Mouse (Mus musculus): ENCODE results near the gene Micu1. TPM values are rescaled to one million over a fixed set of nuclear protein-coding genes. Genes with fewer than 3 reads are reported as not detected.

Gene Micu1
- polyA plus RNA-seq, 1 experiment from 2014 or later, result 52.7 TPM

- peaks cover 79% of the 10 kb centered on the region for H3K4me1 ChIP-seq
- no peak for DNase-seq (ENCODE audit: low spot score)
- H3K27ac ChIP-seq (replicated peaks), result peak overlapping the region; percentile 94
- no peaks in the 10 kb centered on the region for H3K27me3 ChIP-seq (replicated peaks; ENCODE audit: low read depth, poor library complexity, severe bottlenecking)
- WGBS, result 84% methylated on average over 9 of the region's 9 CpGs
- H3K4me3 ChIP-seq, result no peak overlapping the region
- no peaks in the 10 kb centered on the region for H3K9me3 ChIP-seq
- H3K36me3 ChIP-seq (replicated peaks), result peaks cover 53% of the 10 kb centered on the region
Measured at GRCm38 (mm10) chr10:59898180-59898778, 196.0 kb downstream of the Micu1 start.

GRCm38 (mm10) chr10:59898935-59899334, 196.7 kb downstream of the Micu1 start:
- Histone ChIP-seq H3K36me3 (replicated peaks) (peaks cover 46% of the 10 kb centered on the region), H3K4me3 (peak overlapping the region; percentile 45), H3K27me3 (replicated peaks; ENCODE audit: low read depth, poor library complexity, severe bottlenecking) (no peaks in the 10 kb centered on the region), H3K27ac (replicated peaks) (peak overlapping the region; percentile 94), H3K4me1 (peaks cover 85% of the 10 kb centered on the region), H3K9me3 (no peaks in the 10 kb centered on the region)
- DNase-seq (ENCODE audit: low spot score), result no peak
- WGBS, result 58% methylated on average over 2 of the region's 2 CpGs

- H3K36me3 ChIP-seq (replicated peaks), result peaks cover 40% of the 10 kb centered on the region
- H3K27me3 ChIP-seq (replicated peaks; ENCODE audit: low read depth, poor library complexity, severe bottlenecking), result no peaks in the 10 kb centered on the region
- H3K4me1 ChIP-seq, result peaks cover 85% of the 10 kb centered on the region
- H3K9me3 ChIP-seq, result no peaks in the 10 kb centered on the region
- peak overlapping the region; percentile 45 for H3K4me3 ChIP-seq
- peak overlapping the region; percentile 94 for H3K27ac ChIP-seq (replicated peaks)
- WGBS, result 8% methylated on average over 21 of the region's 21 CpGs
- DNase-seq (ENCODE audit: low spot score), result peak; percentile 93
Measured at GRCm38 (mm10) chr10:59899341-59900173, 197.3 kb downstream of the Micu1 start.

GRCm38 (mm10) chr10:59900174-59900435, 197.8 kb downstream of the Micu1 start:
- Histone ChIP-seq H3K36me3 (replicated peaks) (peaks cover 35% of the 10 kb centered on the region), H3K27me3 (replicated peaks; ENCODE audit: low read depth, poor library complexity, severe bottlenecking) (no peaks in the 10 kb centered on the region), H3K4me1 (peaks cover 80% of the 10 kb centered on the region), H3K4me3 (peak overlapping the region; percentile 45), H3K27ac (replicated peaks) (peak overlapping the region; percentile 94), H3K9me3 (no peaks in the 10 kb centered on the region)
- no peak for DNase-seq (ENCODE audit: low spot score)
- 45% methylated on average over 4 of the region's 4 CpGs for WGBS

- 49% methylated on average over 4 of the region's 4 CpGs for WGBS
- Histone ChIP-seq H3K27me3 (replicated peaks; ENCODE audit: low read depth, poor library complexity, severe bottlenecking) (no peaks in the 10 kb centered on the region), H3K27ac (replicated peaks) (peak overlapping the region; percentile 94), H3K4me1 (peaks cover 77% of the 10 kb centered on the region), H3K36me3 (replicated peaks) (peaks cover 26% of the 10 kb centered on the region), H3K4me3 (no peak overlapping the region), H3K9me3 (no peaks in the 10 kb centered on the region)
- no peak for DNase-seq (ENCODE audit: low spot score)
Measured at GRCm38 (mm10) chr10:59900939-59901338, 198.7 kb downstream of the Micu1 start.

- H3K4me1 ChIP-seq, result peaks cover 72% of the 10 kb centered on the region
- no peaks in the 10 kb centered on the region for H3K9me3 ChIP-seq
- H3K27me3 ChIP-seq (replicated peaks; ENCODE audit: low read depth, poor library complexity, severe bottlenecking), result no peaks in the 10 kb centered on the region
- peaks cover 21% of the 10 kb centered on the region for H3K36me3 ChIP-seq (replicated peaks)
- no peak for DNase-seq (ENCODE audit: low spot score)
- peak overlapping the region; percentile 94 for H3K27ac ChIP-seq (replicated peaks)
- no peak overlapping the region for H3K4me3 ChIP-seq
- WGBS, result 88% methylated on average over 1 of the region's 1 CpGs
Measured at GRCm38 (mm10) chr10:59901463-59901862, 199.2 kb downstream of the Micu1 start.

- peaks cover 67% of the 10 kb centered on the region for H3K4me1 ChIP-seq
- no peak overlapping the region for H3K4me3 ChIP-seq
- H3K27me3 ChIP-seq (replicated peaks; ENCODE audit: low read depth, poor library complexity, severe bottlenecking), result no peaks in the 10 kb centered on the region
- H3K36me3 ChIP-seq (replicated peaks), result peaks cover 15% of the 10 kb centered on the region
- peak; percentile 22 for DNase-seq (ENCODE audit: low spot score)
- 69% methylated on average over 8 of the region's 8 CpGs for WGBS
- peak overlapping the region; percentile 94 for H3K27ac ChIP-seq (replicated peaks)
- H3K9me3 ChIP-seq, result no peaks in the 10 kb centered on the region
Measured at GRCm38 (mm10) chr10:59901986-59902605, 199.8 kb downstream of the Micu1 start.

- peak overlapping the region; percentile 94 for H3K27ac ChIP-seq (replicated peaks)
- peaks cover 10% of the 10 kb centered on the region for H3K36me3 ChIP-seq (replicated peaks)
- no peaks in the 10 kb centered on the region for H3K9me3 ChIP-seq
- H3K4me3 ChIP-seq, result no peak overlapping the region
- H3K4me1 ChIP-seq, result peaks cover 67% of the 10 kb centered on the region
- no peak for DNase-seq (ENCODE audit: low spot score)
- WGBS, result 68% methylated on average over 8 of the region's 8 CpGs
- no peaks in the 10 kb centered on the region for H3K27me3 ChIP-seq (replicated peaks; ENCODE audit: low read depth, poor library complexity, severe bottlenecking)
Measured at GRCm38 (mm10) chr10:59902606-59902990, 200.3 kb downstream of the Micu1 start.

- Histone ChIP-seq H3K9me3 (no peaks in the 10 kb centered on the region), H3K36me3 (replicated peaks) (peaks cover 6% of the 10 kb centered on the region), H3K27ac (replicated peaks) (peak overlapping the region; percentile 69), H3K27me3 (replicated peaks; ENCODE audit: low read depth, poor library complexity, severe bottlenecking) (no peaks in the 10 kb centered on the region), H3K4me3 (no peak overlapping the region), H3K4me1 (peaks cover 68% of the 10 kb centered on the region)
- DNase-seq (ENCODE audit: low spot score), result no peak
- 56% methylated on average over 7 of the region's 7 CpGs for WGBS
Measured at GRCm38 (mm10) chr10:59903170-59903569, 200.9 kb downstream of the Micu1 start.

GRCm38 (mm10) chr10:59907080-59907609, 204.9 kb downstream of the Micu1 start:
- Histone ChIP-seq H3K27ac (replicated peaks) (peak overlapping the region; percentile 76), H3K27me3 (replicated peaks; ENCODE audit: low read depth, poor library complexity, severe bottlenecking) (peaks cover 16% of the 10 kb centered on the region; the same call in 1 of the 2 replicates), H3K4me3 (no peak overlapping the region), H3K36me3 (replicated peaks) (no peaks in the 10 kb centered on the region), H3K4me1 (peaks cover 65% of the 10 kb centered on the region), H3K9me3 (no peaks in the 10 kb centered on the region)
- DNase-seq (ENCODE audit: low spot score), result no peak
- 55% methylated on average over 3 of the region's 3 CpGs for WGBS

GRCm38 (mm10) chr10:59907695-59908299, 205.5 kb downstream of the Micu1 start:
- no peak overlapping the region for H3K4me3 ChIP-seq
- H3K36me3 ChIP-seq (replicated peaks), result no peaks in the 10 kb centered on the region
- peaks cover 16% of the 10 kb centered on the region; the same call in 1 of the 2 replicates for H3K27me3 ChIP-seq (replicated peaks; ENCODE audit: low read depth, poor library complexity, severe bottlenecking)
- no peak for DNase-seq (ENCODE audit: low spot score)
- peaks cover 65% of the 10 kb centered on the region for H3K4me1 ChIP-seq
- peak overlapping the region; percentile 76 for H3K27ac ChIP-seq (replicated peaks)
- no peaks in the 10 kb centered on the region for H3K9me3 ChIP-seq
- WGBS, result 45% methylated on average over 7 of the region's 7 CpGs

GRCm38 (mm10) chr10:59908776-59909315, 206.6 kb downstream of the Micu1 start:
- peak overlapping the region; percentile 71 for H3K27ac ChIP-seq (replicated peaks)
- H3K36me3 ChIP-seq (replicated peaks), result no peaks in the 10 kb centered on the region
- peaks cover 16% of the 10 kb centered on the region; the same call in 1 of the 2 replicates for H3K27me3 ChIP-seq (replicated peaks; ENCODE audit: low read depth, poor library complexity, severe bottlenecking)
- H3K9me3 ChIP-seq, result no peaks in the 10 kb centered on the region
- peaks cover 57% of the 10 kb centered on the region for H3K4me1 ChIP-seq
- DNase-seq (ENCODE audit: low spot score), result no peak
- H3K4me3 ChIP-seq, result peak overlapping the region; percentile 38
- 54% methylated on average over 7 of the region's 7 CpGs for WGBS

Data from embryonic facial prominence, embryonic 10.5 days (tissue).